Mouse (Mus musculus) layer of hippocampus, postnatal 10 days (tissue): ENCODE results near the gene Cbx4. TPM values are rescaled to one million over a fixed set of nuclear protein-coding genes. Genes with fewer than 3 reads are reported as not detected.

ENCODE experiments used
- DNase-seq, 2 experiments: peaks; one replicate each; pipeline ENCODE4 v3.0.0; 2021; ENCODE audit warnings: low spot score in 2 of 2
- total RNA-seq, 2 experiments: library from RNA; stranded (reverse); gene quantifications; 2 replicates each; pipeline ENCODE4 v1.2.3; 2021

Gene Cbx4
- total RNA-seq, 2 experiments from 2014 or later: 49.2 to 51.2 TPM

GRCm38 (mm10) chr11:119058041-119058995 is 27.7 kb downstream of the Cbx4 start:
- DNase-seq: peak in 1 of 2 experiments; percentile 51

GRCm38 (mm10) chr11:119057291-119057690 is 28.7 kb downstream of the Cbx4 start:
- DNase-seq: peak in 1 of 2 experiments; percentile 13

GRCm38 (mm10) chr11:119056301-119057211 is 29.5 kb downstream of the Cbx4 start:
- DNase-seq: peak; percentile 77

- DNase-seq: peak; percentile 36 to 37
These were observed 30.4 kb downstream of the Cbx4 start for GRCm38 (mm10) chr11:119055571-119056131.

GRCm38 (mm10) chr11:119054351-119055345 is 31.4 kb downstream of the Cbx4 start:
- peak; percentile 56 to 57 for DNase-seq

- peak; percentile 76 to 77 for DNase-seq
These were observed 32.2 kb downstream of the Cbx4 start for GRCm38 (mm10) chr11:119053738-119054350.

GRCm38 (mm10) chr11:119053257-119053670 is 32.8 kb downstream of the Cbx4 start:
- DNase-seq: peak; percentile 75 to 84

GRCm38 (mm10) chr11:119052661-119053256 is 33.3 kb downstream of the Cbx4 start:
- peak; percentile 38 to 61 for DNase-seq

GRCm38 (mm10) chr11:119051927-119052660 is 33.9 kb downstream of the Cbx4 start:
- DNase-seq: peak in 1 of 2 experiments; percentile 49

- no peak for DNase-seq
These were observed 34.6 kb downstream of the Cbx4 start for GRCm38 (mm10) chr11:119051426-119051825.

- DNase-seq: no peak
These were observed 35.7 kb downstream of the Cbx4 start for GRCm38 (mm10) chr11:119050361-119050760.

GRCm38 (mm10) chr11:119048133-119048510 is 37.9 kb downstream of the Cbx4 start:
- peak in 1 of 2 experiments; percentile 17 for DNase-seq

GRCm38 (mm10) chr11:119047261-119048132 is 38.5 kb downstream of the Cbx4 start:
- DNase-seq: peak in 1 of 2 experiments; percentile 47

- peak in 1 of 2 experiments; percentile 63 for DNase-seq
These were observed 39.3 kb downstream of the Cbx4 start for GRCm38 (mm10) chr11:119046601-119047245.

GRCm38 (mm10) chr11:119044551-119045337 is 41.3 kb downstream of the Cbx4 start:
- peak in 1 of 2 experiments; percentile 39 for DNase-seq
